Mouse (Mus musculus): Measurements from ENCODE around the gene Olfr739.

GRCm38 (mm10) chr14:50445245-50445644, 26.8 kb downstream of the Olfr739 start, which contains the start of gene Olfr740:
- no peak for TF ChIP-seq CTCF (IDR thresholded peaks at IDR 0.05; ENCODE audit: insufficient read depth, low read length)
- no peak for TF ChIP-seq POLR2A (IDR thresholded peaks at IDR 0.05; ENCODE audit: borderline replicate concordance, extremely low read depth, low read depth, low read length)
